Mouse (Mus musculus) midbrain, embryonic 10.5 days (tissue): ENCODE measurements around the gene Tex28. TPM values are rescaled to one million over a fixed set of nuclear protein-coding genes. Genes with fewer than 3 reads are reported as not detected.
"Not testable (repeated sequence)": the region's sequence is repeated elsewhere in the genome, so short reads cannot be mapped to it uniquely, and the experiment has no call there.

ENCODE experiments used
- DNase-seq: peaks from one replicate; pipeline ENCODE4 v3.0.0-alpha.2; 2017; ENCODE audit warnings: low spot score
- H3K27ac ChIP-seq: fragments of 300-500 bp; sonication (generic); replicated peaks from 2 replicates; pipeline ENCODE4 v1.5.1; 2016; ENCODE audit warnings: mild to moderate bottlenecking
- H3K27me3 ChIP-seq: fragments of 300-500 bp; sonication (generic); 2 replicates; pipeline ENCODE4 v1.6.1; 2016; ENCODE audit warnings: low read depth, mild to moderate bottlenecking; ENCODE audit not compliant: poor library complexity, severe bottlenecking
- H3K36me3 ChIP-seq: fragments of 300-500 bp; sonication (generic); 2 replicates; pipeline ENCODE4 v1.6.1; 2016; ENCODE audit warnings: mild to moderate bottlenecking, moderate library complexity
- H3K4me1 ChIP-seq: fragments of 300-500 bp; sonication (generic); 2 replicates; pipeline ENCODE4 v1.6.1; 2016
- H3K4me3 ChIP-seq: fragments of 300-500 bp; sonication (generic); 2 replicates; pipeline ENCODE4 v1.5.1; 2016; ENCODE audit warnings: mild to moderate bottlenecking, moderate library complexity
- H3K9me3 ChIP-seq: fragments of 300-500 bp; sonication (generic); replicated peaks from 2 replicates; pipeline ENCODE4 v1.6.1; 2016; ENCODE audit warnings: mild to moderate bottlenecking
- WGBS: fragments of 180-500 bp; shearing (Covaris S2); methylation state at CpG from one replicate; pipeline ENCODE4 v1.1.7; 2016; 5-methylcytosine and 5-hydroxymethylcytosine counted together
- polyA plus RNA-seq: library from polyadenylated mRNA; unstranded; fragments of >200 nt; fragmentation: Nextera tagmentation; extraction: Ambion mirVana; gene quantifications from 2 replicates; pipeline ENCODE4 v1.2.1, GENCODE M21; 2016

The Tex28 gene
- polyA plus RNA-seq = not detected in 2 replicates

- Histone ChIP-seq H3K4me1 (no peaks in the 10 kb centered on the region), H3K9me3 (no peaks in the 10 kb centered on the region), H3K4me3 (no peak within 1 kb of the TSS), H3K36me3 (no peaks in the 10 kb centered on the region), H3K27ac (no peak within 1 kb of the TSS), H3K27me3 (no peaks in the 10 kb centered on the region)
- DNase-seq = no peak
- 94% methylated on average over 1 of the region's 1 CpGs for WGBS
Observed at GRCm38 (mm10) chrX:74167738-74168137, at the start of gene Tex28. Gene Tex28 (minus strand): TSS chrX:74167838.

- Histone ChIP-seq H3K4me1 (no peaks in the 10 kb centered on the region), H3K4me3 (no peak overlapping the region), H3K27me3 (no peaks in the 10 kb centered on the region), H3K36me3 (no peaks in the 10 kb centered on the region), H3K9me3 (no peaks in the 10 kb centered on the region), H3K27ac (no peak overlapping the region)
- WGBS = 90% methylated on average over 2 of the region's 2 CpGs
- DNase-seq = no peak
Observed at GRCm38 (mm10) chrX:74203556-74203955, 35.9 kb upstream of the Tex28 start.

GRCm38 (mm10) chrX:74176959-74177358, 9.3 kb upstream of the Tex28 start, which contains the start of gene Tktl1:
Gene Tktl1 (plus strand): TSS chrX:74177259.
- WGBS = 90% methylated on average over 17 of the region's 17 CpGs
- no peaks in the 10 kb centered on the region for H3K27me3 ChIP-seq
- DNase-seq = no peak
- no peaks in the 10 kb centered on the region for H3K4me1 ChIP-seq
- H3K9me3 ChIP-seq = no peaks in the 10 kb centered on the region
- no peak within 1 kb of the TSS for H3K4me3 ChIP-seq
- H3K36me3 ChIP-seq = no peaks in the 10 kb centered on the region
- H3K27ac ChIP-seq = no peak within 1 kb of the TSS

GRCm38 (mm10) chrX:74135263-74135662, 32.4 kb downstream of the Tex28 start, which contains the start of gene Mecp2:
Gene Mecp2 (minus strand): TSS chrX:74135363.
- not testable (repeated sequence) for H3K27me3 ChIP-seq, H3K9me3 ChIP-seq, DNase-seq, H3K36me3 ChIP-seq, H3K4me3 ChIP-seq, H3K4me1 ChIP-seq, H3K27ac ChIP-seq
- 36% methylated on average over 1 of the region's 1 CpGs for WGBS

DNA sequence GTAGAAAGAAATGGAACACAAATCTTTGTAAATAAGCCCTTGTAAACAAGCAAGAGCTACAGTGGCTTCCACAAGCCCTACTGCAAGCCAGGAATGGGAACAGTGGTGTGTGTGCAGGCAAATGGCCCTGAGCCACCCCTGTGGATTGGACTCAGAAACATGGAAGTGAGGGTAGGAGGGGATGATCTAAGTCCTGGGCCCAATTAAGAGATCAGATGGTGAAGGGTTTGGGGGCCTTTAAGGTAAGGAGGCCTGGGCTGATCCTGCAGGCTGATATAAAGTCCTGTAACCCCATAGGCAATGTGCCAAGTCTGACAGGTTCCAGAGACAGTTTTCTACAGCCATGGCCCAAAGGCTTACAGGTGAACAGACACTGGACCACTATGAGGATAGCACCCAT, 40.5 kb downstream of the Tex28 start, which contains the start of gene Opn1mw:
Opn1mw (plus strand) TSS at position 301 of the 400 bp plus-strand sequence.
- Histone ChIP-seq H3K27ac (no peak within 1 kb of the TSS), H3K4me1 (no peaks in the 10 kb centered on the region), H3K4me3 (no peak within 1 kb of the TSS), H3K27me3 (peaks cover 6% of the 10 kb centered on the region), H3K36me3 (no peaks in the 10 kb centered on the region), H3K9me3 (no peaks in the 10 kb centered on the region)
- no peak for DNase-seq

DNA sequence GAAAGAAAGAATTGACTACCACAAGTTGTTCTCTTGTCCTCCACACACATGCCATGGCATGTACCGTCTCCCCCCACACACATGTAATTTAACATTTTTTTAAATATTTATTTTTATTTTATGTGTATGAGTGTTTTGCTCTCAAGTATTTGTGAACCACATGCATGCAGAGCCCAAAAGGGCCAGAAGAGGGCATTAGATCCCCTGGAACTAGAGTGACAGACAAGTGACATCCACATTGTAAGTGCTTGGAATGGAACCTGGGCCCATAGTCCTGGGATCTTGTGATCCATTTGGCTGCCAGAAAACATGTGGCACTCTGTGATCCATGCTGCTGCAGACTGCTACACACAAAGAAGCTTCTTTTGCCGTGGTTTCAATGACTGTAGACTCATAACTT, 42.7 kb downstream of the Tex28 start:
- Histone ChIP-seq H3K4me1 (no peaks in the 10 kb centered on the region), H3K27ac (no peak overlapping the region), H3K4me3 (no peak overlapping the region), H3K27me3 (peaks cover 6% of the 10 kb centered on the region), H3K9me3 (no peaks in the 10 kb centered on the region), H3K36me3 (no peaks in the 10 kb centered on the region)
- WGBS = 66% methylated on average over 2 of the region's 2 CpGs
- DNase-seq = no peak

- Histone ChIP-seq H3K36me3 (no peaks in the 10 kb centered on the region), H3K27me3 (no peaks in the 10 kb centered on the region), H3K27ac (no peak overlapping the region), H3K4me3 (peak overlapping the region; percentile 27), H3K9me3 (no peaks in the 10 kb centered on the region), H3K4me1 (no peaks in the 10 kb centered on the region)
- 19% methylated on average over 10 of the region's 10 CpGs for WGBS
- peak; percentile 35 for DNase-seq
Observed at GRCm38 (mm10) chrX:74115511-74115910, 52.1 kb downstream of the Tex28 start.

- Histone ChIP-seq H3K27ac (no peak overlapping the region), H3K4me3 (no peak overlapping the region), H3K4me1 (no peaks in the 10 kb centered on the region), H3K9me3 (no peaks in the 10 kb centered on the region), H3K36me3 (no peaks in the 10 kb centered on the region), H3K27me3 (no peaks in the 10 kb centered on the region)
- DNase-seq = no peak
Observed at GRCm38 (mm10) chrX:74114036-74114435, 53.6 kb downstream of the Tex28 start.

GRCm38 (mm10) chrX:74108747-74109146, 58.9 kb downstream of the Tex28 start:
- no peaks in the 10 kb centered on the region for H3K27me3 ChIP-seq
- no peak for DNase-seq
- H3K4me1 ChIP-seq = no peaks in the 10 kb centered on the region
- H3K9me3 ChIP-seq = no peaks in the 10 kb centered on the region
- WGBS = 59% methylated on average over 3 of the region's 3 CpGs
- no peak overlapping the region for H3K4me3 ChIP-seq
- H3K36me3 ChIP-seq = no peaks in the 10 kb centered on the region
- no peak overlapping the region for H3K27ac ChIP-seq

DNA sequence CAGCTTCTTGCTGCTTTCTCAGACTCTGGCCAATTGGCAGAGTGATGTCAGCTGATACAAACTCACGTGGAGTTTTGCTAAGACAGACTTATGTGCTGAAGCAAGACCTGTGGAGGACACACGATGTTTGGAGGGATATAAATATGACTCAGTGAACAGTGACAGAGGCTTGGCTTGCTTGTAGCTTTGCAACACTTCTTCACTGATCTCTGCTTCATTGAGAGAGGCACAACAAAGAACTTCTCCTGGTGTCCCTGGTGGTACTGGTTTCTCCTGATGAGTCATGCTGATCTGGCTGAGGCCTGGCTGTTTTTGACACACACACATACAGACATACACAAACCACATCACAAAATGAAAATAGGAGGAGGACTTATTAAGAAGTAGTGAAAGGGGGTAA, 61.7 kb downstream of the Tex28 start:
- Histone ChIP-seq H3K4me3 (no peak overlapping the region), H3K27ac (no peak overlapping the region), H3K4me1 (no peaks in the 10 kb centered on the region), H3K27me3 (no peaks in the 10 kb centered on the region), H3K36me3 (no peaks in the 10 kb centered on the region), H3K9me3 (no peaks in the 10 kb centered on the region)
- 57% methylated on average over 2 of the region's 2 CpGs for WGBS
- DNase-seq = no peak

DNA sequence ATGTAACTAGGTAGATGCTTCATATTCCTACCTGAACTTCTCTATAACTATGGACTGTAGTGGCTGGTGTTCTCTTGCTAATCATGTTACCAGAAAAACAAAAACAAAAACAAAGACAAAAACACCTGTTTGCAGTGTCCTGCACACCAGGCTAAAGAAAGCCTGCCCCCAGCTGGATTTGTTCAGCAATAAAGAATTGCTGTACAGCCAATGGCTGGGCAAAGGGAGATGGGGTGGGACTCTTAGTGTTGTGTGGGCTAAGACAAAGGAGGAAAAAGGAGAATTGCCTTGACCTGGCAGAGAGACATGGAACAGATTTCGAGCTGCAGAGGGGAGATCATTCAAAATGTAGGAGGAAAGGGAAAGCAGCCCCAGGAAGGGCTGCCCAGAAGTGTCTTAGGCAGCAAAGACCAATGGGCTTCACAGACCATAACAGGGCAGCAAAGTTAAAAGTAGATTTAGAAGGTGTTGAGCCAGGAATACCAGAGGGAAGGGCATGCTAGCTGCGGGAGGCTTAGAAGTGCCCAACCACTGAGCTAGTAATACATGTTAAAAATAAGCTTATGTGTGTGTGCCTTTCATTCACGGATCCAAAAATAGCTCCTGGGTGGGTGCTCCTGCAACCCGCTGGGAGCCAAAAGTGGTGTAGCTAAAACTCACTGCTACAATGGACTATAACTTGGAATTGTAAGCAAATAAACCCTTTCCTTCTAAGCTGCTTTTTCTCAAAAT, 64.0 kb downstream of the Tex28 start:
- Histone ChIP-seq H3K36me3 (no peaks in the 10 kb centered on the region), H3K4me3 (no peak overlapping the region), H3K4me1 (no peaks in the 10 kb centered on the region), H3K27me3 (no peaks in the 10 kb centered on the region), H3K9me3 (no peaks in the 10 kb centered on the region), H3K27ac (no peak overlapping the region)
- no peak for DNase-seq
- WGBS = 67% methylated on average over 4 of the region's 4 CpGs
